Mouse (Mus musculus) CH12.LX (cell line): ENCODE data around the gene Sult1a1. TPM values are rescaled to one million over a fixed set of nuclear protein-coding genes. Genes with fewer than 3 reads are reported as not detected.
A peak's percentile ranks its signal among the peaks of the same experiment; 100 is the strongest.

Source experiments
- DNase-seq: peaks from one replicate; pipeline ENCODE4 v3.0.0-alpha.2; 2013; ENCODE audit errors: extremely low read depth
- H3K27ac ChIP-seq: 2 replicates; pipeline ENCODE4 v1.5.1; 2012; ENCODE audit warnings: low read depth, mild to moderate bottlenecking, control low read depth, moderate library complexity; ENCODE audit not compliant: insufficient read depth
- H3K27me3 ChIP-seq: replicated peaks from 2 replicates; pipeline ENCODE3; 2012; ENCODE audit warnings: inconsistent platforms
- H3K36me3 ChIP-seq, 2 experiments: replicated peaks in 1 of 2; 2 replicates each; pipeline versions ENCODE3 to v1.6.1; 2012; ENCODE audit warnings: inconsistent platforms in 1 of 2, low read length in 1 of 2, mild to moderate bottlenecking in 1 of 2, mixed read lengths in 1 of 2, moderate library complexity in 1 of 2; ENCODE audit not compliant: control insufficient read depth in 1 of 2, insufficient read depth in 1 of 2
- H3K4me1 ChIP-seq, 2 experiments: 2 replicates each; pipeline ENCODE4 v1.6.1; 2012; ENCODE audit warnings: inconsistent platforms in 1 of 2, moderate library complexity in 1 of 2; ENCODE audit not compliant: insufficient read depth in 2 of 2, control insufficient read depth in 1 of 2
- H3K4me2 ChIP-seq: 2 replicates; pipeline ENCODE4 v1.6.1; 2012; ENCODE audit warnings: low read depth, mild to moderate bottlenecking, control low read depth; ENCODE audit not compliant: poor library complexity, insufficient read depth, severe bottlenecking
- H3K4me3 ChIP-seq, 3 experiments: fragments of 150-350 bp in 1 of 3; sonication (generic) in 1 of 3; replicated peaks in 1 of 3; 2 replicates each; pipeline versions ENCODE3 to v1.5.1; 2011 to 2012; ENCODE audit warnings: low read depth in 2 of 3, low read length in 2 of 3, mild to moderate bottlenecking in 2 of 3, moderate library complexity in 2 of 3, control low read depth in 1 of 3, improper control_type of control experiment in 1 of 3, inconsistent platforms in 1 of 3, mixed read lengths in 1 of 3; ENCODE audit not compliant: poor library complexity in 1 of 3
- H3K79me2 ChIP-seq: replicated peaks from 2 replicates; pipeline ENCODE4 v1.6.1; 2012; ENCODE audit warnings: mild to moderate bottlenecking, moderate library complexity; ENCODE audit not compliant: control insufficient read depth, poor library complexity, insufficient read depth, severe bottlenecking; ENCODE audit errors: extremely low read depth
- H3K9ac ChIP-seq: 2 replicates; pipeline ENCODE4 v1.6.1; 2012; ENCODE audit warnings: low read depth, mild to moderate bottlenecking, control low read depth, moderate library complexity; ENCODE audit not compliant: insufficient read depth
- H3K9me3 ChIP-seq: replicated peaks from 2 replicates; pipeline ENCODE3; 2012; ENCODE audit warnings: low read length, inconsistent platforms, mixed read lengths
- BHLHE40 ChIP-seq: IDR thresholded peaks from 2 replicates; pipeline ENCODE4 v1.6.1; 2011; ENCODE audit warnings: mild to moderate bottlenecking, low read depth, low read length, improper control_type of control experiment
- CHD1 ChIP-seq: IDR thresholded peaks from 2 replicates; pipeline ENCODE4 v1.6.1; 2012; ENCODE audit warnings: low read depth, low read length, improper control_type of control experiment, inconsistent platforms
- CTCF ChIP-seq, 2 experiments: IDR thresholded peaks in 1 of 2; conservative IDR thresholded peaks in 1 of 2; 2 replicates each; pipeline ENCODE4 v1.5.1; 2011 to 2012; ENCODE audit warnings: low read depth in 2 of 2, low read length in 2 of 2, improper control_type of control experiment in 1 of 2, inconsistent platforms in 1 of 2, mild to moderate bottlenecking in 1 of 2, moderate library complexity in 1 of 2
- ELF1 ChIP-seq: IDR thresholded peaks from 2 replicates; pipeline ENCODE4 v1.6.1; 2014; ENCODE audit warnings: low read depth, mild to moderate bottlenecking, inconsistent platforms, low read length, improper control_type of control experiment
- EP300 ChIP-seq: IDR thresholded peaks from 2 replicates; pipeline ENCODE4 v1.6.1; 2011; ENCODE audit warnings: low read length, improper control_type of control experiment
- ETS1 ChIP-seq: conservative IDR thresholded peaks from 2 replicates; pipeline ENCODE4 v1.6.1; 2012; ENCODE audit warnings: low read depth, mild to moderate bottlenecking, inconsistent platforms, low read length, improper control_type of control experiment, moderate library complexity
- GABPA ChIP-seq: IDR thresholded peaks from 2 replicates; pipeline ENCODE4 v1.6.1; 2012; ENCODE audit warnings: low read depth, low read length, improper control_type of control experiment, inconsistent platforms; ENCODE audit not compliant: insufficient replicate concordance
- HCFC1 ChIP-seq: IDR thresholded peaks from 2 replicates; pipeline ENCODE4 v1.6.1; 2012; ENCODE audit warnings: low read depth, mild to moderate bottlenecking, inconsistent platforms, low read length, improper control_type of control experiment
- IRF4 ChIP-seq: IDR thresholded peaks from 2 replicates; pipeline ENCODE4 v1.6.1; 2014; ENCODE audit warnings: low read depth, mild to moderate bottlenecking, inconsistent platforms, low read length, improper control_type of control experiment
- JUN ChIP-seq: IDR thresholded peaks from 2 replicates; pipeline ENCODE4 v1.6.1; 2011; ENCODE audit warnings: low read depth, mild to moderate bottlenecking, low read length, improper control_type of control experiment, moderate library complexity; ENCODE audit not compliant: insufficient read depth
- JUND ChIP-seq: conservative IDR thresholded peaks from 2 replicates; pipeline ENCODE4 v1.6.1; 2011; ENCODE audit warnings: low read depth, low read length, improper control_type of control experiment
- MAFK ChIP-seq: IDR thresholded peaks from 2 replicates; pipeline ENCODE4 v1.6.1; 2011; ENCODE audit warnings: low read length, improper control_type of control experiment; ENCODE audit not compliant: insufficient replicate concordance
- MAX ChIP-seq: IDR thresholded peaks from 2 replicates; pipeline ENCODE4 v1.6.1; 2011; ENCODE audit warnings: low read length, improper control_type of control experiment
- MEF2A ChIP-seq: IDR thresholded peaks from 2 replicates; pipeline ENCODE4 v1.6.1; 2014; ENCODE audit warnings: low read depth, mild to moderate bottlenecking, inconsistent platforms, low read length, improper control_type of control experiment, borderline replicate concordance
- MXI1 ChIP-seq: IDR thresholded peaks from 2 replicates; pipeline ENCODE4 v1.6.1; 2011; ENCODE audit warnings: mild to moderate bottlenecking, low read depth, low read length, improper control_type of control experiment
- MYC ChIP-seq: IDR thresholded peaks from 2 replicates; pipeline ENCODE4 v1.6.1; 2011; ENCODE audit warnings: low read depth, mild to moderate bottlenecking, improper control_type of control experiment, low read length
- NELFE ChIP-seq: IDR thresholded peaks from 2 replicates; pipeline ENCODE4 v1.6.1; 2011; ENCODE audit warnings: low read depth, low read length, improper control_type of control experiment
- POLR2A ChIP-seq: IDR thresholded peaks from 2 replicates; pipeline ENCODE4 v1.6.1; 2011; ENCODE audit warnings: low read depth, mild to moderate bottlenecking, improper control_type of control experiment, low read length
- POLR2AphosphoS2 ChIP-seq: IDR thresholded peaks from 2 replicates; pipeline ENCODE4 v1.6.1; 2011; ENCODE audit warnings: low read depth, low read length, improper control_type of control experiment
- RAD21 ChIP-seq: IDR thresholded peaks from 2 replicates; pipeline ENCODE4 v1.6.1; 2011; ENCODE audit warnings: low read depth, mild to moderate bottlenecking, low read length, improper control_type of control experiment, moderate library complexity
- RCOR1 ChIP-seq: conservative IDR thresholded peaks from 2 replicates; pipeline ENCODE4 v1.6.1; 2012; ENCODE audit warnings: low read depth, mild to moderate bottlenecking, inconsistent platforms, low read length, improper control_type of control experiment
- SIN3A ChIP-seq: IDR thresholded peaks from 2 replicates; pipeline ENCODE4 v1.6.1; 2012; ENCODE audit warnings: low read length, improper control_type of control experiment, inconsistent platforms
- TBP ChIP-seq: conservative IDR thresholded peaks from 2 replicates; pipeline ENCODE4 v1.6.1; 2011; ENCODE audit warnings: low read depth, low read length, improper control_type of control experiment
- TCF12 ChIP-seq: IDR thresholded peaks from 2 replicates; pipeline ENCODE4 v1.6.1; 2014; ENCODE audit warnings: low read depth, mild to moderate bottlenecking, inconsistent platforms, low read length, improper control_type of control experiment
- ZKSCAN1 ChIP-seq: IDR thresholded peaks from 2 replicates; pipeline ENCODE4 v1.6.1; 2012; ENCODE audit warnings: low read depth, inconsistent platforms, low read length, improper control_type of control experiment, borderline replicate concordance
- ZNF384 ChIP-seq: IDR thresholded peaks from 2 replicates; pipeline ENCODE4 v1.6.1; 2012; ENCODE audit warnings: low read depth, low read length, improper control_type of control experiment, inconsistent platforms
- dilution Hi-C: fragments of 300-500 bp; cut with MboI; formaldehyde crosslinking; loops from 2 replicates; pipeline ENCODE4 v1.14.3; 2020; ENCODE audit warnings: low sequenced_read_pairs; ENCODE audit not compliant: extremely low pct_unique_long_range_greater_than_20kb, extremely low pct_ligation_motif_present
- in situ Hi-C: fragments of 300-500 bp; cut with MboI; formaldehyde crosslinking; loops from 3 replicates; pipeline ENCODE4 v1.14.3; 2019; ENCODE audit warnings: low sequenced_read_pairs, low pct_ligation_motif_present, low pct_unique_long_range_greater_than_20kb, mixed read lengths
- polyA plus RNA-seq: library from polyadenylated mRNA; unstranded; fragments of >175 nt; gene quantifications from 2 replicates; pipeline ENCODE4 v1.2.1, GENCODE M21; 2012; ENCODE audit warnings: low read depth; ENCODE audit not compliant: insufficient read length
- total RNA-seq, 2 experiments: library from RNA; depleted of rRNA; stranded (reverse); fragments of 300-350 nt in 1 of 2; fragments of >200 nt in 1 of 2; gene quantifications; 2 replicates each; pipeline ENCODE4 v1.2.3; 2012 to 2014

Sult1a1 gene
- total and polyA plus RNA-seq, 3 experiments: 0.34 to 0.87 (median 0.87) TPM

GRCm38 (mm10) chr7:126648486-126648885, 27.7 kb downstream of the Sult1a1 start:
- H3K4me3 ChIP-seq: peak overlapping the region in 2 of 3 experiments; percentile 50 to 70
- TF ChIP-seq RAD21 (peak; percentile 27), CTCF (conservative IDR thresholded peaks at IDR 0.05 in 1 of 2, IDR thresholded peaks at IDR 0.05 in 1 of 2; ENCODE audit: low read depth in 2 of 2, low read length in 2 of 2) (peak in 1 of 2 experiments; percentile 45; a peak in 2 of 4 replicates), EP300 (no peak)
- H3K36me3 ChIP-seq: peaks cover 0 to 10% of the 10 kb centered on the region in 2 experiments
- no peaks in the 10 kb centered on the region for H3K27me3 ChIP-seq
- no peak overlapping the region; the same call in 1 of the 2 replicates for H3K9ac ChIP-seq
- H3K79me2 ChIP-seq: peaks cover 3% of the 10 kb centered on the region
- peak overlapping the region; percentile 55 for H3K4me2 ChIP-seq
- dilution Hi-C loops: no loop called here
- in situ Hi-C loops: loop anchor here (10.0 kb wide), 1 partner anchor 466 kb away; no protein-coding TSS in a partner anchor
- peak; percentile 44 for DNase-seq
- H3K27ac ChIP-seq: 0 out of 2 replicates have a peak overlapping the region, but pooled peaks have one; percentile 28
- peaks cover 13 to 70% of the 10 kb centered on the region in 2 experiments for H3K4me1 ChIP-seq
- no peaks in the 10 kb centered on the region for H3K9me3 ChIP-seq

- TF ChIP-seq MYC (no peak), ETS1 (peak; percentile 81), POLR2AphosphoS2 (no peak), JUN (no peak), NELFE (peak; percentile 54; the same call in 1 of the 2 replicates), POLR2A (peak; percentile 49), ELF1 (peak; percentile 89), ZNF384 (no peak), MAX (0 out of 2 replicates have a peak, but pooled peaks have one; percentile 41), IRF4 (peak; percentile 64; the same call in 1 of the 2 replicates), GABPA (no peak), BHLHE40 (no peak; the same call in 1 of the 2 replicates), EP300 (no peak; the same call in 1 of the 2 replicates), ZKSCAN1 (no peak), TCF12 (peak; percentile 73; the same call in 1 of the 2 replicates), RCOR1 (no peak), MXI1 (peak; percentile 39; the same call in 1 of the 2 replicates), MAFK (no peak), SIN3A (peak; percentile 25; the same call in 1 of the 2 replicates), HCFC1 (peak; percentile 74), JUND (no peak), MEF2A (peak; percentile 71; the same call in 1 of the 2 replicates), CHD1 (peak; percentile 28; the same call in 1 of the 2 replicates), TBP (peak; percentile 57; the same call in 1 of the 2 replicates)
- Histone ChIP-seq H3K4me2 (peak overlapping the region; percentile 33), H3K36me3 (no peaks in the 10 kb centered on the region), H3K27me3 (no peaks in the 10 kb centered on the region), H3K79me2 (peaks cover 2% of the 10 kb centered on the region; the same call in 1 of the 2 replicates), H3K4me3 (no peak overlapping the region), H3K4me1 (peaks cover 13 to 54% of the 10 kb centered on the region in 2 experiments), H3K27ac (peak overlapping the region; percentile 79), H3K9ac (peak overlapping the region; percentile 12; the same call in 1 of the 2 replicates), H3K9me3 (no peaks in the 10 kb centered on the region)
- dilution Hi-C loops: no loop called here
- DNase-seq: peak; percentile 65
- in situ Hi-C loops: loop anchor here (10.0 kb wide), 1 partner anchor 469 kb away; no protein-coding TSS in a partner anchor
Observed at GRCm38 (mm10) chr7:126645708-126646107, 30.5 kb downstream of the Sult1a1 start.
